Mouse (Mus musculus) ES-E14 (cell line): Measurements from ENCODE around the gene Cdiptos. TPM values are rescaled to one million over a fixed set of nuclear protein-coding genes. Genes with fewer than 3 reads are reported as not detected.

ENCODE experiments used
- DNase-seq: peaks from one replicate; pipeline ENCODE4 v3.0.0-alpha.2; 2013; ENCODE audit warnings: low read depth, low spot score
- H3K27ac ChIP-seq: 2 replicates; pipeline ENCODE4 v1.5.1; 2012; ENCODE audit warnings: low read depth, mild to moderate bottlenecking, low read length, moderate library complexity, mixed read lengths; ENCODE audit not compliant: poor library complexity, insufficient read depth, severe bottlenecking
- H3K36me3 ChIP-seq: 2 replicates; pipeline ENCODE4 v1.6.1; 2012; ENCODE audit warnings: mild to moderate bottlenecking, low read length, moderate library complexity, mixed read lengths; ENCODE audit not compliant: control insufficient read depth, poor library complexity, insufficient read depth, severe bottlenecking
- H3K4me1 ChIP-seq, 2 experiments: fragments of 150-350 bp in 1 of 2; sonication (generic) in 1 of 2; 2 replicates each; pipeline ENCODE4 v1.6.1; 2012; ENCODE audit warnings: low read length in 2 of 2, mild to moderate bottlenecking in 1 of 2, mixed read lengths in 1 of 2; ENCODE audit not compliant: control insufficient read depth in 2 of 2, insufficient read depth in 2 of 2, poor library complexity in 1 of 2
- H3K4me3 ChIP-seq, 2 experiments: fragments of 150-350 bp in 1 of 2; sonication (generic) in 1 of 2; 2 replicates each; pipeline ENCODE4 v1.5.1; 2012; ENCODE audit warnings: low read length in 2 of 2, low read depth in 1 of 2, mild to moderate bottlenecking in 1 of 2, mixed read lengths in 1 of 2; ENCODE audit not compliant: insufficient read depth in 1 of 2, poor library complexity in 1 of 2, severe bottlenecking in 1 of 2
- H3K9ac ChIP-seq: 2 replicates; pipeline ENCODE4 v1.6.1; 2012; ENCODE audit warnings: low read depth, mild to moderate bottlenecking, low read length, mixed read lengths; ENCODE audit not compliant: poor library complexity, insufficient read depth, severe bottlenecking
- H3K9me3 ChIP-seq: fragments of 150-350 bp; sonication (generic); 2 replicates; pipeline ENCODE4 v1.6.1; 2012; ENCODE audit warnings: low read depth, mild to moderate bottlenecking, low read length; ENCODE audit not compliant: control insufficient read depth, insufficient read depth
- CHD2 ChIP-seq: IDR thresholded peaks from 2 replicates; pipeline ENCODE4 v1.6.1; 2014; ENCODE audit warnings: mild to moderate bottlenecking, low read depth, low read length, inconsistent platforms
- HCFC1 ChIP-seq: IDR thresholded peaks from 2 replicates; pipeline ENCODE4 v1.6.1; 2012; ENCODE audit warnings: low read length, inconsistent platforms, borderline replicate concordance; ENCODE audit not compliant: insufficient read depth
- MAFK ChIP-seq: IDR thresholded peaks from 2 replicates; pipeline ENCODE4 v1.6.1; 2014; ENCODE audit warnings: mild to moderate bottlenecking, low read depth, low read length, inconsistent platforms; ENCODE audit not compliant: insufficient read depth
- ZC3H11A ChIP-seq: IDR thresholded peaks from 2 replicates; pipeline ENCODE4 v1.6.1; 2012; ENCODE audit warnings: low read depth, mild to moderate bottlenecking, inconsistent platforms, low read length, borderline replicate concordance
- ZNF384 ChIP-seq: IDR thresholded peaks from 2 replicates; pipeline ENCODE4 v1.6.1; 2012; ENCODE audit warnings: low read depth, low read length, inconsistent platforms
- in situ Hi-C, 2 experiments: fragments of 600-800 bp; cut with MboI; formaldehyde crosslinking; loops; one replicate each; pipeline ENCODE4 v1.15.1; 2025; ENCODE audit warnings: low sequenced_read_pairs in 2 of 2, inconsistent platforms in 1 of 2; ENCODE audit not compliant: unreplicated experiment in 2 of 2
- total RNA-seq: library from RNA; depleted of rRNA; stranded (reverse); fragments of 300-350 nt; gene quantifications from 2 replicates; pipeline ENCODE4 v1.2.3, GENCODE M21; 2012

Cdiptos gene
- total RNA-seq, 1 experiment, result 0.18 TPM

- peaks cover 2 to 13% of the 10 kb centered on the region in 2 experiments; a peak in 3 of 4 replicates for H3K4me1 ChIP-seq
- in situ Hi-C loops, result no loop called here
- no peak overlapping the region for H3K9ac ChIP-seq
Measured at GRCm38 (mm10) chr7:126999568-126999967, 23.7 kb upstream of the Cdiptos start.

GRCm38 (mm10) chr7:126996449-126996848, 20.6 kb upstream of the Cdiptos start:
- no peak overlapping the region for H3K27ac ChIP-seq
- no peaks in the 10 kb centered on the region for H3K9me3 ChIP-seq
- in situ Hi-C loops, result no loop called here
- peaks cover 0 to 2% of the 10 kb centered on the region in 2 experiments; a peak in 1 of 4 replicates for H3K4me1 ChIP-seq
- no peak; the same call in 1 of the 2 replicates for TF ChIP-seq MAFK
- no peak for TF ChIP-seq ZC3H11A
- no peak for TF ChIP-seq HCFC1
- TF ChIP-seq ZNF384, result no peak
- no peak for TF ChIP-seq CHD2
- H3K9ac ChIP-seq, result no peak overlapping the region
- peaks cover 11% of the 10 kb centered on the region; the same call in 1 of the 2 replicates for H3K36me3 ChIP-seq
- DNase-seq, result no peak
- no peak overlapping the region for H3K4me3 ChIP-seq

More at GRCm38 (mm10) chr7:126999568-126999967, 23.7 kb upstream of the Cdiptos start:
- no peak for DNase-seq
- Histone ChIP-seq H3K27ac (no peak overlapping the region), H3K4me3 (no peak overlapping the region), H3K36me3 (peaks cover 6% of the 10 kb centered on the region; the same call in 1 of the 2 replicates), H3K9me3 (no peaks in the 10 kb centered on the region)
- TF ChIP-seq ZC3H11A (no peak), HCFC1 (no peak), ZNF384 (no peak), CHD2 (no peak), MAFK (no peak)

GRCm38 (mm10) chr7:126988816-126989215, 12.9 kb upstream of the Cdiptos start:
- H3K4me1 ChIP-seq, result peaks cover 1 to 2% of the 10 kb centered on the region in 2 experiments; a peak in 1 of 4 replicates
- no peak overlapping the region for H3K9ac ChIP-seq
- TF ChIP-seq ZC3H11A, result no peak
- no peak for TF ChIP-seq HCFC1
- TF ChIP-seq ZNF384, result no peak
- no peak for TF ChIP-seq CHD2
- TF ChIP-seq MAFK, result no peak
- no peaks in the 10 kb centered on the region for H3K9me3 ChIP-seq
- no peak overlapping the region for H3K27ac ChIP-seq
- 0 out of 2 replicates have a peak, but pooled peaks cover 5% of the 10 kb centered on the region for H3K36me3 ChIP-seq
- no peak overlapping the region for H3K4me3 ChIP-seq
- in situ Hi-C loops, result no loop called here
- no peak for DNase-seq

GRCm38 (mm10) chr7:126986319-126986718, 10.4 kb upstream of the Cdiptos start:
- Histone ChIP-seq H3K27ac (no peak overlapping the region), H3K9me3 (no peaks in the 10 kb centered on the region), H3K4me1 (peaks cover 1 to 2% of the 10 kb centered on the region in 2 experiments; a peak in 1 of 4 replicates), H3K36me3 (no peaks in the 10 kb centered on the region), H3K9ac (no peak overlapping the region; the same call in 1 of the 2 replicates), H3K4me3 (no peak overlapping the region)
- no peak for DNase-seq
- TF ChIP-seq ZNF384, result no peak
- TF ChIP-seq HCFC1, result no peak
- TF ChIP-seq CHD2, result no peak
- no peak for TF ChIP-seq MAFK
- no peak for TF ChIP-seq ZC3H11A
- in situ Hi-C loops, result no loop called here
